9 mouse cellular contexts compared by ENCODE assay signal in the genomic region with DNA sequence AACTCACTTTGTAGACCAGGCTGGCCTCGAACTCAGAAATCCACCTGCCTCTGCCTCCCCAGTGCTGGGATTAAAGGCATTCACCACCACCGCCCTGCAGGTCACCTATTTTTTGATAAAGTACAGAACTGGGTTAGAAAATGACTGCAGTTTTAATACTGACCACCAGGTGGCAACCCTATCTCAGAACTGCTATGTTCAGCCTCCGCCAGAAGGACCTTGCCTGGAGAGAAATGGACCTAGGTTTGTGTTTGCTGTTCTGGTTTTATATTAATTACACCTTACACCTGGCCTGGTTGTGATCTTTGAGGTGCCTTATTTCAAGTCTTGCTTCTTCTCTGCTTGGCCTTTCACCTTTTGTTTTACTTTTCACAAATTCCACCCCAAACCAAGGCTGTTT. TPM values are rescaled to one million over a fixed set of nuclear protein-coding genes. Genes with fewer than 3 reads are reported as not detected.
DNase-seq lines count a peak whose midpoint lies in the region; ATAC-seq lines count a peak whose summit lies in the region.
"Had no signal": no experiment of that assay in that cellular context is flagged by ENCODE, and none has a peak within 500 bp of the region (broad histone marks: within the 10 kb centered on the region; RNA-seq: fewer than 3 reads in every experiment).

No protein-coding gene starts in this region.

- H3K4me3 ChIP-seq in heart, embryonic 12.5 days = no peak overlapping the region

- no peaks in the 10 kb centered on the region; the same call in 1 of the 2 replicates for H3K27me3 ChIP-seq in heart, embryonic 12.5 days (replicated peaks)

- peaks cover 8% of the 10 kb centered on the region; the same call in 1 of the 2 replicates for H3K9me3 ChIP-seq in heart, embryonic 12.5 days (replicated peaks)

- ATAC-seq in heart, embryonic 12.5 days (ENCODE audit: insufficient number of reproducible peaks, low FRiP score) = no peak
- peak; percentile 78 for ATAC-seq in activated CD4-positive, CD25-positive, alpha-beta regulatory T cell, adult 4 months

- H3K36me3 ChIP-seq in heart, embryonic 12.5 days = no peaks in the 10 kb centered on the region

- H3K4me1 ChIP-seq in heart, embryonic 12.5 days (replicated peaks) = no peaks in the 10 kb centered on the region

- no peak overlapping the region for H3K27ac ChIP-seq in heart, embryonic 12.5 days (ENCODE audit: poor library complexity, severe bottlenecking)
- H3K27ac ChIP-seq: macrophage had no signal

- no peak overlapping the region for H3K4me2 ChIP-seq in heart, embryonic 12.5 days

- 18% methylated on average over 3 of the region's 3 CpGs for WGBS in heart, embryonic 12.5 days

- H3K9ac ChIP-seq in heart, embryonic 12.5 days = no peak overlapping the region

- DNase-seq in heart, adult 8-10 months (ENCODE audit: low spot score) = peak; percentile 82
- DNase-seq in cerebellum, postnatal 36 days = peak; percentile 50 to 75
- peak; percentile 46 to 54 for DNase-seq in heart, adult 9 months (ENCODE audit: low spot score in 2 of 2)
- DNase-seq in layer of hippocampus, adult 9-11 months = peak; percentile 36
- peak; percentile 84 for DNase-seq in lung, postnatal 36 days
- peak; percentile 29 to 43 for DNase-seq in spleen, postnatal 36 days (ENCODE audit: low spot score in 2 of 2)

RNA-seq across cellular contexts. Expression of gene Ctrb1, which starts 12.7 kb away (rescaled TPM):
- total RNA-seq in heart, adult 8-10 months (2022) = not detected
- not detected in 2 replicates for polyA plus RNA-seq in heart, embryonic 12.5 days (2016; fragmentation: Nextera tagmentation; extraction: Ambion mirVana)
- not detected for polyA plus RNA-seq in activated CD4-positive, CD25-positive, alpha-beta regulatory T cell, adult 4 months (2017; shearing (Covaris generic))
- polyA plus RNA-seq: macrophage had no signal

RNA-seq across cellular contexts. Expression of gene Zfp1, which starts 34.9 kb away (rescaled TPM):
- total RNA-seq in heart, adult 8-10 months (2022) = 1 to 10 TPM; 5.6 to 8.6 (median 8.1) TPM
- 14.4 and 15.6 TPM in 2 replicates for polyA plus RNA-seq in heart, embryonic 12.5 days (2016; fragmentation: Nextera tagmentation; extraction: Ambion mirVana)
- 10 to 100 TPM; 28.1 to 33.1 TPM for polyA plus RNA-seq in activated CD4-positive, CD25-positive, alpha-beta regulatory T cell, adult 4 months (2017; shearing (Covaris generic))

RNA-seq across cellular contexts. Expression of gene Ldhd, which starts 47.9 kb away (rescaled TPM):
- total RNA-seq in heart, adult 8-10 months (2022) = 10 to 100 TPM; 48.8 to 58.2 (median 54.8) TPM
- polyA plus RNA-seq in heart, embryonic 12.5 days (2016; fragmentation: Nextera tagmentation; extraction: Ambion mirVana) = 0.70 and 0.92 TPM in 2 replicates
- polyA plus RNA-seq in activated CD4-positive, CD25-positive, alpha-beta regulatory T cell, adult 4 months (2017; shearing (Covaris generic)) = 1 to 10 TPM in 1 of 2 experiments, under 1 TPM in 1; 0.18 to 1.2 TPM
